Mouse (Mus musculus) CH12.LX (cell line): ENCODE measurements at regions not wholly inside any gene's neighbourhood (a gene's known extent, or its start where the extent isn't known, plus 50 kb on each side); places are given as distances from the start of the nearest gene placed in this dataset.

Experiments used
- DNase-seq: peaks from one replicate; pipeline ENCODE4 v3.0.0-alpha.2; 2013; ENCODE audit errors: extremely low read depth
- H3K27ac ChIP-seq: 2 replicates; pipeline ENCODE4 v1.5.1; 2012; ENCODE audit warnings: low read depth, mild to moderate bottlenecking, control low read depth, moderate library complexity; ENCODE audit not compliant: insufficient read depth
- H3K27me3 ChIP-seq: replicated peaks from 2 replicates; pipeline ENCODE3; 2012; ENCODE audit warnings: inconsistent platforms
- H3K36me3 ChIP-seq, 2 experiments: replicated peaks in 1 of 2; 2 replicates each; pipeline versions ENCODE3 to v1.6.1; 2012; ENCODE audit warnings: inconsistent platforms in 1 of 2, low read length in 1 of 2, mild to moderate bottlenecking in 1 of 2, mixed read lengths in 1 of 2, moderate library complexity in 1 of 2; ENCODE audit not compliant: control insufficient read depth in 1 of 2, insufficient read depth in 1 of 2
- H3K4me1 ChIP-seq, 2 experiments: 2 replicates each; pipeline ENCODE4 v1.6.1; 2012; ENCODE audit warnings: inconsistent platforms in 1 of 2, moderate library complexity in 1 of 2; ENCODE audit not compliant: insufficient read depth in 2 of 2, control insufficient read depth in 1 of 2
- H3K4me2 ChIP-seq: 2 replicates; pipeline ENCODE4 v1.6.1; 2012; ENCODE audit warnings: low read depth, mild to moderate bottlenecking, control low read depth; ENCODE audit not compliant: poor library complexity, insufficient read depth, severe bottlenecking
- H3K4me3 ChIP-seq, 3 experiments: fragments of 150-350 bp in 1 of 3; sonication (generic) in 1 of 3; replicated peaks in 1 of 3; 2 replicates each; pipeline versions ENCODE3 to v1.5.1; 2011 to 2012; ENCODE audit warnings: low read depth in 2 of 3, low read length in 2 of 3, mild to moderate bottlenecking in 2 of 3, moderate library complexity in 2 of 3, control low read depth in 1 of 3, improper control_type of control experiment in 1 of 3, inconsistent platforms in 1 of 3, mixed read lengths in 1 of 3; ENCODE audit not compliant: poor library complexity in 1 of 3
- H3K79me2 ChIP-seq: replicated peaks from 2 replicates; pipeline ENCODE4 v1.6.1; 2012; ENCODE audit warnings: mild to moderate bottlenecking, moderate library complexity; ENCODE audit not compliant: control insufficient read depth, poor library complexity, insufficient read depth, severe bottlenecking; ENCODE audit errors: extremely low read depth
- H3K9ac ChIP-seq: 2 replicates; pipeline ENCODE4 v1.6.1; 2012; ENCODE audit warnings: low read depth, mild to moderate bottlenecking, control low read depth, moderate library complexity; ENCODE audit not compliant: insufficient read depth
- H3K9me3 ChIP-seq: replicated peaks from 2 replicates; pipeline ENCODE3; 2012; ENCODE audit warnings: low read length, inconsistent platforms, mixed read lengths
- CTCF ChIP-seq, 2 experiments: IDR thresholded peaks in 1 of 2; conservative IDR thresholded peaks in 1 of 2; 2 replicates each; pipeline ENCODE4 v1.5.1; 2011 to 2012; ENCODE audit warnings: low read depth in 2 of 2, low read length in 2 of 2, improper control_type of control experiment in 1 of 2, inconsistent platforms in 1 of 2, mild to moderate bottlenecking in 1 of 2, moderate library complexity in 1 of 2
- E2F4 ChIP-seq: IDR thresholded peaks from 2 replicates; pipeline ENCODE4 v1.6.1; 2011; ENCODE audit warnings: low read depth, low read length, improper control_type of control experiment; ENCODE audit not compliant: insufficient replicate concordance
- ELF1 ChIP-seq: IDR thresholded peaks from 2 replicates; pipeline ENCODE4 v1.6.1; 2014; ENCODE audit warnings: low read depth, mild to moderate bottlenecking, inconsistent platforms, low read length, improper control_type of control experiment
- EP300 ChIP-seq: IDR thresholded peaks from 2 replicates; pipeline ENCODE4 v1.6.1; 2011; ENCODE audit warnings: low read length, improper control_type of control experiment
- GABPA ChIP-seq: IDR thresholded peaks from 2 replicates; pipeline ENCODE4 v1.6.1; 2012; ENCODE audit warnings: low read depth, low read length, improper control_type of control experiment, inconsistent platforms; ENCODE audit not compliant: insufficient replicate concordance
- HCFC1 ChIP-seq: IDR thresholded peaks from 2 replicates; pipeline ENCODE4 v1.6.1; 2012; ENCODE audit warnings: low read depth, mild to moderate bottlenecking, inconsistent platforms, low read length, improper control_type of control experiment
- JUND ChIP-seq: conservative IDR thresholded peaks from 2 replicates; pipeline ENCODE4 v1.6.1; 2011; ENCODE audit warnings: low read depth, low read length, improper control_type of control experiment
- KAT2A ChIP-seq: IDR thresholded peaks from 2 replicates; pipeline ENCODE4 v1.6.1; 2012; ENCODE audit warnings: low read length, improper control_type of control experiment, inconsistent platforms; ENCODE audit not compliant: insufficient replicate concordance
- MAFK ChIP-seq: IDR thresholded peaks from 2 replicates; pipeline ENCODE4 v1.6.1; 2011; ENCODE audit warnings: low read length, improper control_type of control experiment; ENCODE audit not compliant: insufficient replicate concordance
- MXI1 ChIP-seq: IDR thresholded peaks from 2 replicates; pipeline ENCODE4 v1.6.1; 2011; ENCODE audit warnings: mild to moderate bottlenecking, low read depth, low read length, improper control_type of control experiment
- NELFE ChIP-seq: IDR thresholded peaks from 2 replicates; pipeline ENCODE4 v1.6.1; 2011; ENCODE audit warnings: low read depth, low read length, improper control_type of control experiment
- POLR2A ChIP-seq: IDR thresholded peaks from 2 replicates; pipeline ENCODE4 v1.6.1; 2011; ENCODE audit warnings: low read depth, mild to moderate bottlenecking, improper control_type of control experiment, low read length
- POLR2AphosphoS2 ChIP-seq: IDR thresholded peaks from 2 replicates; pipeline ENCODE4 v1.6.1; 2011; ENCODE audit warnings: low read depth, low read length, improper control_type of control experiment
- RAD21 ChIP-seq: IDR thresholded peaks from 2 replicates; pipeline ENCODE4 v1.6.1; 2011; ENCODE audit warnings: low read depth, mild to moderate bottlenecking, low read length, improper control_type of control experiment, moderate library complexity
- SIN3A ChIP-seq: IDR thresholded peaks from 2 replicates; pipeline ENCODE4 v1.6.1; 2012; ENCODE audit warnings: low read length, improper control_type of control experiment, inconsistent platforms
- SMC3 ChIP-seq: IDR thresholded peaks from 2 replicates; pipeline ENCODE4 v1.6.1; 2011; ENCODE audit warnings: low read depth, low read length, improper control_type of control experiment
- TBP ChIP-seq: conservative IDR thresholded peaks from 2 replicates; pipeline ENCODE4 v1.6.1; 2011; ENCODE audit warnings: low read depth, low read length, improper control_type of control experiment
- UBTF ChIP-seq: IDR thresholded peaks from 2 replicates; pipeline ENCODE4 v1.6.1; 2012; ENCODE audit warnings: low read depth, mild to moderate bottlenecking, inconsistent platforms, low read length, improper control_type of control experiment, moderate library complexity
- USF1 ChIP-seq: IDR thresholded peaks from 2 replicates; pipeline ENCODE4 v1.6.1; 2014; ENCODE audit warnings: low read depth, mild to moderate bottlenecking, inconsistent platforms, low read length, improper control_type of control experiment
- USF2 ChIP-seq: conservative IDR thresholded peaks from 2 replicates; pipeline ENCODE4 v1.6.1; 2011; ENCODE audit warnings: low read depth, low read length, improper control_type of control experiment
- ZKSCAN1 ChIP-seq: IDR thresholded peaks from 2 replicates; pipeline ENCODE4 v1.6.1; 2012; ENCODE audit warnings: low read depth, inconsistent platforms, low read length, improper control_type of control experiment, borderline replicate concordance
- ZMIZ1 ChIP-seq: IDR thresholded peaks from 2 replicates; pipeline ENCODE4 v1.6.1; 2012; ENCODE audit warnings: low read depth, mild to moderate bottlenecking, inconsistent platforms, low read length, improper control_type of control experiment
- ZNF384 ChIP-seq: IDR thresholded peaks from 2 replicates; pipeline ENCODE4 v1.6.1; 2012; ENCODE audit warnings: low read depth, low read length, improper control_type of control experiment, inconsistent platforms
- dilution Hi-C: fragments of 300-500 bp; cut with MboI; formaldehyde crosslinking; loops from 2 replicates; pipeline ENCODE4 v1.14.3; 2020; ENCODE audit warnings: low sequenced_read_pairs; ENCODE audit not compliant: extremely low pct_unique_long_range_greater_than_20kb, extremely low pct_ligation_motif_present
- in situ Hi-C: fragments of 300-500 bp; cut with MboI; formaldehyde crosslinking; loops from 3 replicates; pipeline ENCODE4 v1.14.3; 2019; ENCODE audit warnings: low sequenced_read_pairs, low pct_ligation_motif_present, low pct_unique_long_range_greater_than_20kb, mixed read lengths

GRCm38 (mm10) chr12:93335520-93335919 lies 1486.6 kb upstream of the Sel1l start:
- dilution Hi-C loops = no loop called here

GRCm38 (mm10) chr12:93312214-93312613 lies 1463.3 kb upstream of the Sel1l start:
- no peak for DNase-seq
- in situ Hi-C loops (no loop called here), dilution Hi-C loops (no loop called here)
- no peaks in the 10 kb centered on the region for H3K79me2 ChIP-seq
- H3K27ac ChIP-seq = no peak overlapping the region
- no peak for TF ChIP-seq KAT2A
- no peak for TF ChIP-seq ZMIZ1
- TF ChIP-seq EP300 = no peak
- TF ChIP-seq MXI1 = no peak
- TF ChIP-seq USF2 = no peak
- TF ChIP-seq SMC3 = no peak
- TF ChIP-seq POLR2AphosphoS2 = no peak
- TF ChIP-seq POLR2A = no peak
- TF ChIP-seq TBP = no peak
- H3K9ac ChIP-seq = no peak overlapping the region
- H3K4me1 ChIP-seq = no peaks in the 10 kb centered on the region
- no peaks in the 10 kb centered on the region for H3K36me3 ChIP-seq
- no peaks in the 10 kb centered on the region for H3K27me3 ChIP-seq
- H3K4me2 ChIP-seq = no peak overlapping the region
- H3K4me3 ChIP-seq = no peak overlapping the region
- no peaks in the 10 kb centered on the region for H3K9me3 ChIP-seq

More at GRCm38 (mm10) chr12:93335520-93335919, 1486.6 kb upstream of the Sel1l start:
- Histone ChIP-seq H3K4me3 (no peak overlapping the region), H3K4me1 (no peaks in the 10 kb centered on the region), H3K27me3 (no peaks in the 10 kb centered on the region), H3K27ac (no peak overlapping the region), H3K9ac (no peak overlapping the region), H3K79me2 (no peaks in the 10 kb centered on the region), H3K9me3 (no peaks in the 10 kb centered on the region), H3K36me3 (no peaks in the 10 kb centered on the region), H3K4me2 (no peak overlapping the region)
- no peak for DNase-seq
- TF ChIP-seq USF2 (no peak), ZNF384 (no peak), ELF1 (no peak), NELFE (no peak), CTCF (conservative IDR thresholded peaks at IDR 0.05 in 1 of 2, IDR thresholded peaks at IDR 0.05 in 1 of 2; ENCODE audit: low read depth in 2 of 2, low read length in 2 of 2) (no peak), UBTF (no peak), TBP (no peak), ZMIZ1 (no peak)
- in situ Hi-C loops = no loop called here

- Histone ChIP-seq H3K4me1 (no peaks in the 10 kb centered on the region), H3K4me2 (no peak overlapping the region), H3K27ac (no peak overlapping the region), H3K9ac (no peak overlapping the region), H3K9me3 (no peaks in the 10 kb centered on the region), H3K27me3 (no peaks in the 10 kb centered on the region), H3K36me3 (no peaks in the 10 kb centered on the region), H3K79me2 (no peaks in the 10 kb centered on the region), H3K4me3 (no peak overlapping the region)
- dilution Hi-C loops (no loop called here), in situ Hi-C loops (no loop called here)
- TF ChIP-seq RAD21 (no peak), KAT2A (no peak), ZKSCAN1 (no peak), POLR2AphosphoS2 (no peak), E2F4 (no peak), USF1 (no peak), JUND (no peak), SIN3A (no peak), GABPA (no peak), POLR2A (no peak), MAFK (no peak), ZNF384 (no peak), TBP (no peak), HCFC1 (no peak), NELFE (no peak)
- no peak for DNase-seq
Measured at GRCm38 (mm10) chr12:93281816-93282215, 1432.9 kb upstream of the Sel1l start.
